Mouse (Mus musculus) A20 (cell line): ENCODE measurements at regions not wholly inside any gene's neighbourhood (a gene's known extent, or its start where the extent isn't known, plus 50 kb on each side); places are given as distances from the start of the nearest gene placed in this dataset.

ENCODE experiments used
- DNase-seq: peaks from one replicate; pipeline ENCODE4 v3.0.0-alpha.2; 2011; ENCODE audit warnings: low read depth, low spot score

DNA sequence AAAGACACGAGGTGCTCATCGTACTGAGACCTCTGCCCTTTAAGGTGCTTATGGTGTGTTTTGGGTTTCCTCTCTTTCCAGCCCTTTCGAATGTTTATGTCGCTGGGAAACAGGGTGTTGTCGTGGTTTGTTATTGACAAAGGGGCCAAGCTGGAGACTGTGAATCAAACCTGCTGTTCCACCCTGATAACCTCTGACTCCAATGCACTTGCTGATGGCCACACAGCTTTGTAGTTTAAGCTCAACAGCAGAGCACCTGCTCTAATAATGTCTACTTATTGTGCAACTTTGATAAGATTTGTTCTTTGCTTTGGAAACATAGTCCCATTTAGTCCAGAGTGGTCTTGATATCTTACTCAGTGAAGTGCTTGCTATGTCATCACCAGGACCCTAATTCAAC, 65.5 kb upstream of the Arid1b start:
- DNase-seq = no peak

DNA sequence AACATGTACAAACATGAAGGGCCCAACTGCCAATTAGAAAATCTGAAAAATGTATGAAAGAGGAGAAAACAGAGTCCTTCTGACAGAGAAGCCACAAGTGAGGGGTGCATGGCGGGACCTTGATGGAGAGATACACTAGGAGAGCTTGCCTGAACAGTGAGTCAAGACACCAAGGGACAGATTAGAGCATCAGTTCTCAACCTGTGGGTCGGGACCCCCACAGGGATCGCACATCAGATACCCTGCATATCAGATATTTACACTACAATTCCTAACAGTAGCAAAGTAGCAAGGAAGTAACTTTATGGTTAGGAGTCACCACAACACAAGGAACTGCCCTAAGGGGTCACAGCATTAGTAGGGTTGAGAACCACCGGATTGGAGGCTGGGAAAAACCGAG, 58.9 kb upstream of the Arid1b start:
- no peak for DNase-seq

DNA sequence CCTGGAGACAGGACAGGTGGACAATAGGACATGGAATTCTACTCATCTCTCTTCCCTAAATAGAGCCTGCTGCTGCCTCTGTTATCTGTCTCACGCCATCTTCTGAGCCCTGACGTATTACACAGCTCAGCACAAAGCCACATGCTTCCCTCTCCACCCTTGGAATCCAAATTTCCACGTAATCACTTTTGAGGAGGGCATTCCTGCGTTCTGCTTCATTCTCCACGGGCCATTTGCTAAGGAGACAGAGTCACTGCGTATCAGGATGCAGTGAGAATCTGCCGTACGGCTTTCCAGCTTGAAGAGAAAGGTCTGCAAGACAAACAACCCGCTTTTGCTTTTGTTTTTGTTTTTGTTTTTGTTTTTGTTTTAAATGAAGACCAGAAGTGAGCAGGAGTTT, 53.5 kb upstream of the Arid1b start:
- DNase-seq = no peak

DNA sequence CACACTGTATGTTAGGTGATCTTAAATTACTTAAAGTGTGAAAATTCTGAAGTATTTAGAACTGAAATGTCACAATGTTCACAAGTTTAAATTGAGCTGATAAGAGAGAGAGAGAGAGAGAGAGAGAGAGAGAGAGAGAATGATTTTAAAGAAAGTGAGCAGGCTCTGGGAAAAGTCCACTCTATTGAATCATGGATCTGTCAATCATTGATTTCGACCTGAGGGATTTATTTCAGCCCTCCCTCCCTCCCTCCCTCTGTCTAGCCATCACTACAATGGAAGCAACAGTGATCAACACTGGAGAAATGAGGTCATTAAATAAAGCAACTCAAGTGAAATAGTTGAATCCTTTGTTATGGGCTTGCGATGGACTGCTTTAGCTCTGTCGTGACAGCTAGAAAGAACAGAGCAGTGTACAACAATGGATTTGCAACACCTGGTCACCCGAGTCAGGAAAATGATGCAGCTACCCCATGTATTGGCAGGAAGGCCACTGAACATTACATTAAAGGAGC, 52.8 kb upstream of the Arid1b start:
- DNase-seq = no peak

DNA sequence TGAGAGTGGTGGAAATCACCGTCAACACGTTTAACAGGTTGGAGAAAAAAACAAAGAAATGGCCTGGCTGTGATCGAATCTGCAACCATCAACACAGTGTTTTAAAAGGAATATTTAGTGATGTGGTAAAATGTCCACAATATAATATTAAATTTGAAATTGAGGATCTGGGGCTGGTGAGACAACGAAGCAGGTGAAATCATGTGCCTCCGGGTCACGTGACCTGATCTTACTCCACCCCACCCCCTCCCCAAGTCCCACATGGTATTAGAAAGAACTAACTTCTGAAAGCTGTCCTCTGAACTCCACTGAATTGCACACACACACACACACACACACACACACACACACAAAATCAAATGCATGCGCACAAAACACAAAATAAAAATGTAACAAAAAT, 51.3 kb upstream of the Arid1b start:
- no peak for DNase-seq
